27 mouse cellular contexts compared by ENCODE assay signal in genomic region chr1:138384146-138384545, GRCm38 (mm10).
DNase-seq lines count a peak whose midpoint lies in the region; ATAC-seq and TF ChIP-seq lines count a peak whose summit lies in the region.
"Had no signal": no experiment of that assay in that cellular context is flagged by ENCODE, and none has a peak within 500 bp of the region (broad histone marks: within the 10 kb centered on the region; RNA-seq: fewer than 3 reads in every experiment).

No protein-coding gene starts in this region.

- dilution Hi-C loops in CH12.LX (cut with MboI; ENCODE audit: extremely low pct_ligation_motif_present, extremely low pct_unique_long_range_greater_than_20kb, low sequenced_read_pairs) = no loop called here

- TF ChIP-seq CTCF in CH12.LX (conservative IDR thresholded peaks at IDR 0.05 in 1 of 2, IDR thresholded peaks at IDR 0.05 in 1 of 2; ENCODE audit: low read depth in 2 of 2, low read length in 2 of 2) = no peak

- no peak overlapping the region for H3K4me2 ChIP-seq in midbrain, embryonic 12.5 days (replicated peaks)
- no peak overlapping the region for H3K4me2 ChIP-seq in midbrain, embryonic 11.5 days
- H3K4me2 ChIP-seq in CH12.LX (ENCODE audit: insufficient read depth, low read depth, poor library complexity, severe bottlenecking) = no peak overlapping the region
- H3K4me2 ChIP-seq: forebrain, embryonic 13.5 days; liver, embryonic 12.5 days had no signal

- no peak overlapping the region for H3K4me3 ChIP-seq in midbrain, embryonic 12.5 days
- H3K4me3 ChIP-seq in midbrain, embryonic 11.5 days (ENCODE audit: low read depth, low read length) = no peak overlapping the region
- no peak overlapping the region for H3K4me3 ChIP-seq in CH12.LX (replicated peaks in 1 of 3; ENCODE audit: low read depth in 2 of 3, low read length in 2 of 3, poor library complexity in 1 of 3)
- H3K4me3 ChIP-seq: erythroblast, embryonic 14.5 days; forebrain, embryonic 13.5 days; hindbrain, embryonic 10.5 days; liver, embryonic 12.5 days had no signal

- no peaks in the 10 kb centered on the region for H3K27me3 ChIP-seq in midbrain, embryonic 12.5 days
- no peaks in the 10 kb centered on the region for H3K27me3 ChIP-seq in midbrain, embryonic 11.5 days (ENCODE audit: control insufficient read depth, insufficient read depth, low read length)
- no peaks in the 10 kb centered on the region for H3K27me3 ChIP-seq in CH12.LX (replicated peaks)
- H3K27me3 ChIP-seq: forebrain, embryonic 13.5 days; liver, embryonic 12.5 days had no signal

- H3K9me3 ChIP-seq in midbrain, embryonic 12.5 days = no peaks in the 10 kb centered on the region
- H3K9me3 ChIP-seq in midbrain, embryonic 11.5 days (ENCODE audit: control insufficient read depth, low read length) = no peaks in the 10 kb centered on the region
- no peaks in the 10 kb centered on the region for H3K9me3 ChIP-seq in CH12.LX (replicated peaks; ENCODE audit: low read length)
- H3K9me3 ChIP-seq: forebrain, embryonic 13.5 days; G1E; hindbrain, embryonic 10.5 days; liver, embryonic 12.5 days had no signal

- no peak for TF ChIP-seq POLR2A in CH12.LX (IDR thresholded peaks at IDR 0.05; ENCODE audit: low read depth, low read length)

- no peaks in the 10 kb centered on the region for H3K79me2 ChIP-seq in CH12.LX (replicated peaks; ENCODE audit: control insufficient read depth, extremely low read depth, insufficient read depth, poor library complexity, severe bottlenecking)

- in situ Hi-C loops in CH12.LX (cut with MboI; ENCODE audit: low pct_ligation_motif_present, low pct_unique_long_range_greater_than_20kb, low sequenced_read_pairs) = no loop called here

- no peak overlapping the region for H3K9ac ChIP-seq in midbrain, embryonic 12.5 days (replicated peaks)
- no peak overlapping the region for H3K9ac ChIP-seq in midbrain, embryonic 11.5 days (ENCODE audit: low read length)
- no peak overlapping the region for H3K9ac ChIP-seq in CH12.LX (ENCODE audit: insufficient read depth, low read depth)
- H3K9ac ChIP-seq: forebrain, embryonic 13.5 days; liver, embryonic 12.5 days; liver, postnatal 0 days had no signal

- no peak for ATAC-seq in midbrain, embryonic 12.5 days (ENCODE audit: low FRiP score, low read depth)
- ATAC-seq in midbrain, embryonic 11.5 days (ENCODE audit: low FRiP score) = no peak
- ATAC-seq in megakaryocyte progenitor cell, adult 5-6 weeks (replicated peaks; ENCODE audit: poor library complexity) = peak; percentile 68
- ATAC-seq in erythroid progenitor cell, adult 5-6 weeks (replicated peaks; ENCODE audit: low FRiP score, poor library complexity, severe bottlenecking) = no peak
- ATAC-seq: forebrain, embryonic 13.5 days; hindbrain, embryonic 16.5 days; liver, embryonic 12.5 days; liver, postnatal 0 days; lung, postnatal 0 days had no signal

- peaks cover 13% of the 10 kb centered on the region for H3K4me1 ChIP-seq in midbrain, embryonic 12.5 days
- H3K4me1 ChIP-seq in midbrain, embryonic 11.5 days (ENCODE audit: control insufficient read depth, insufficient read depth, low read length) = no peaks in the 10 kb centered on the region
- H3K4me1 ChIP-seq in CH12.LX (ENCODE audit: control insufficient read depth in 1 of 2, insufficient read depth in 2 of 2) = peaks cover 0 to 31% of the 10 kb centered on the region in 2 experiments; a peak in 2 of 4 replicates
- H3K4me1 ChIP-seq: hindbrain, embryonic 10.5 days; liver, embryonic 12.5 days had no signal

- DNase-seq in midbrain, embryonic 11.5 days (ENCODE audit: low spot score, missing footprints) = no peak
- peak; percentile 21 for DNase-seq in 416B (ENCODE audit: low read depth)
- peak; percentile 32 for DNase-seq in CH12.LX (ENCODE audit: extremely low read depth)
- DNase-seq in embryo, embryonic 10.5 days (ENCODE audit: low spot score) = no peak
- DNase-seq in natural killer cell, adult 2 months (ENCODE audit: low spot score in 2 of 2) = no peak
- DNase-seq: adrenal gland, adult 8-10 months; cerebellum, adult 9-10 months; heart, postnatal 14 days; kidney, adult 2 months; kidney, postnatal 4 days; layer of hippocampus, postnatal 36 days; left cerebral cortex, postnatal 4 days; liver, postnatal 0 days; right cerebral cortex, adult 18-20 months; thymus, postnatal 4 days had no signal

- no peaks in the 10 kb centered on the region for H3K36me3 ChIP-seq in midbrain, embryonic 12.5 days
- no peaks in the 10 kb centered on the region for H3K36me3 ChIP-seq in midbrain, embryonic 11.5 days (ENCODE audit: control insufficient read depth, insufficient read depth, low read length)
- no peaks in the 10 kb centered on the region for H3K36me3 ChIP-seq in CH12.LX (replicated peaks in 1 of 2; ENCODE audit: control insufficient read depth in 1 of 2, insufficient read depth in 1 of 2, low read length in 1 of 2)
- H3K36me3 ChIP-seq: G1E; hindbrain, embryonic 10.5 days; liver, embryonic 12.5 days had no signal

- peak; percentile 11; the same call in 1 of the 2 replicates for TF ChIP-seq EP300 in CH12.LX (IDR thresholded peaks at IDR 0.05; ENCODE audit: low read length)

- TF ChIP-seq RAD21 in CH12.LX (IDR thresholded peaks at IDR 0.05; ENCODE audit: low read depth, low read length) = no peak

- peak overlapping the region; percentile 80 for H3K27ac ChIP-seq in midbrain, embryonic 12.5 days (replicated peaks)
- no peak overlapping the region for H3K27ac ChIP-seq in midbrain, embryonic 11.5 days (ENCODE audit: low read depth, low read length)
- H3K27ac ChIP-seq in CH12.LX (ENCODE audit: insufficient read depth, low read depth) = no peak overlapping the region
- H3K27ac ChIP-seq: kidney, postnatal 0 days; liver, embryonic 12.5 days; macrophage had no signal

- 86% methylated on average over 3 of the region's 3 CpGs for WGBS in midbrain, embryonic 12.5 days
- WGBS in midbrain, embryonic 11.5 days = 81% methylated on average over 3 of the region's 3 CpGs

TF ChIP-seq in CH12.LX, 34 proteins besides CTCF, POLR2A, EP300 and RAD21:
- TF ChIP-seq GABPA (IDR thresholded peaks at IDR 0.05; ENCODE audit: insufficient replicate concordance, low read depth, low read length) = no peak
- no peak for TF ChIP-seq UBTF (IDR thresholded peaks at IDR 0.05; ENCODE audit: low read depth, low read length)
- TF ChIP-seq MAZ (IDR thresholded peaks at IDR 0.05; ENCODE audit: low read depth, low read length) = no peak
- 0 out of 2 replicates have a peak, but pooled peaks have one; percentile 61 for TF ChIP-seq ZNF384 (IDR thresholded peaks at IDR 0.05; ENCODE audit: low read depth, low read length)
- TF ChIP-seq ZKSCAN1 (IDR thresholded peaks at IDR 0.05; ENCODE audit: borderline replicate concordance, low read depth, low read length) = no peak

Comparison
In these comparisons a context has a peak if more than half of its experiments do, and no peak if none do; other contexts are left out.
1. DNase-seq: peak in 416B (single experiment) and CH12.LX (single experiment); none in midbrain, embryonic 11.5 days (single experiment), embryo, embryonic 10.5 days (single experiment) and natural killer cell, adult 2 months (0 of 2).